In the genomic region with DNA sequence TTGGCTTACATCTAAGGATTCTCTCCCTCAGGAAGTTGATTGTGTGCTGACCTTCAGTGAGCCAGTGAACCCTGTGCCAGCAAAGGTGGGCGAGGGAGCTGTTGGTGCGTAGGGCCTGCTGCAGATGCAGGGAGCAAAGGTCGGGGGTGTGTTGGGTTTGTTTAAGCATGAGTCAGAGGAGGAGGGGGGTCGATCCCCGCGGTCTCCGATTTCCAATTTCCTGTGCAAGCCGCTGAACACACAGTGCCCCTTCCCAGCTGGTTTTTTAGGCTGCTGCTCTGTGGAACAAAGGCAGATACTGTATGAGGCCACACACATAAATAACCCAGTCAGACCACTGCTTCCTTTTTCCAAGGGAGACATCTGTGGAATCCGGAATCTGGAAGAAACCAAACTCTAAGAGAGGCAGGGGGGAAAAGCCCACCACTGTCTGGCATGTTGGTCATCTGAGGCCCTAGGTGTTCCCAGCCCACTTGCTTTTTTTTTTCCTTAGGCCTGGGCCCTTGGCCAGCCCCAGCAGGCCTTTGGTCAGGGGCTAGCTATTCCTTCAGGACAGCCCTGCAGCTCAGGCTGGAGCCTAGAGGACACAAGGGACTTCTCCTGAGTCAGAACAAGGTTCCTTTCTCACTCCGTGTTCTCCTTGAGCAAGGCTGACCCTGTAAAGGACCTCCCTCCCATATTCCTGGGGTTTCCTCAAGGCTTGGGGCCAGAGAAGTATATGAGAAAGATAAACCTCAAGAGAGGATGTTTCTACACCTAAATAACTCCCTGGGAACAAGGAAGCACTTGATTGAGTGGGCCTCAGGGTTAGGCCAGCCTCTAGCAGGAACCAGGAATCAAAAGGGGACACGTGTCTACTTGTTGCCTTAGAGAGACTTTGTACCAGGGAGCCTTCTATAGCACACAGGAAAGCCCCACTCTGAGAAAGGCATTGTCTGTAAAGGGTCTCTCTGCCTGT, we compare ENCODE assay signal across 7 mouse cellular contexts.
DNase-seq lines count a peak whose midpoint lies in the region; ATAC-seq and TF ChIP-seq lines count a peak whose summit lies in the region.

No protein-coding gene starts in this region.

- no peaks in the 10 kb centered on the region for H3K9me3 ChIP-seq in forebrain, embryonic 16.5 days (ENCODE audit: control insufficient read depth, low read length)

- H3K36me3 ChIP-seq in forebrain, embryonic 16.5 days (ENCODE audit: control insufficient read depth, insufficient read depth): no peaks in the 10 kb centered on the region
- H3K36me3 ChIP-seq in thymus, adult 2 months (ENCODE audit: control insufficient read depth, insufficient read depth, low read length): no peaks in the 10 kb centered on the region

- peak; percentile 75 for DNase-seq in ES-CJ7 (ENCODE audit: low read depth, low spot score)
- peak; percentile 81 for DNase-seq in adrenal gland, postnatal 10 days
- DNase-seq in layer of hippocampus, adult 9-11 months: peak; percentile 70
- peak; percentile 96 for DNase-seq in mesoderm, embryonic 11.5 days (ENCODE audit: low read depth, low spot score)
- DNase-seq in thymus, adult 2 months: peak; percentile 58

- H3K9ac ChIP-seq in forebrain, embryonic 16.5 days (replicated peaks; ENCODE audit: low read depth, low read length): peak overlapping the region; percentile 51

- TF ChIP-seq CTCF in thymus, adult 2 months (IDR thresholded peaks at IDR 0.05; ENCODE audit: borderline replicate concordance, control insufficient read depth, extremely low read depth, insufficient read depth, low read length, poor library complexity): no peak

- 5% methylated on average over 11 of the region's 11 CpGs for WGBS in forebrain, embryonic 16.5 days
- WGBS in thymus, adult 2 months: 14% methylated on average over 11 of the region's 11 CpGs

- H3K4me2 ChIP-seq in forebrain, embryonic 16.5 days (ENCODE audit: low read length): peak overlapping the region; percentile 36

- no peak for TF ChIP-seq POLR2A in thymus, adult 2 months (IDR thresholded peaks at IDR 0.05; ENCODE audit: control insufficient read depth, extremely low read depth, insufficient read depth, low read length, poor library complexity)

- peak; percentile 86 for ATAC-seq in forebrain, embryonic 16.5 days
- peak; percentile 33 to 36; a peak in 3 of 4 replicates for ATAC-seq in hematopoietic stem cell, adult 5-6 weeks (replicated peaks in 1 of 2; ENCODE audit: insufficient read depth in 1 of 2, low FRiP score in 2 of 2, low TSS enrichment in 1 of 2, low read depth in 1 of 2, poor library complexity in 2 of 2, severe bottlenecking in 2 of 2)

- H3K4me1 ChIP-seq in forebrain, embryonic 16.5 days (replicated peaks; ENCODE audit: control insufficient read depth, insufficient read depth, low read length): peaks cover 27% of the 10 kb centered on the region
- H3K4me1 ChIP-seq in thymus, adult 2 months (replicated peaks; ENCODE audit: control insufficient read depth, insufficient read depth, low read length): peaks cover 52% of the 10 kb centered on the region

- H3K27ac ChIP-seq in forebrain, embryonic 16.5 days (ENCODE audit: low read length): peak overlapping the region; percentile 95
- peak overlapping the region; percentile 86 for H3K27ac ChIP-seq in thymus, adult 2 months (ENCODE audit: control insufficient read depth, insufficient read depth, low read length)

- H3K27me3 ChIP-seq in forebrain, embryonic 16.5 days (replicated peaks; ENCODE audit: control insufficient read depth, insufficient read depth, low read length): no peaks in the 10 kb centered on the region
- H3K27me3 ChIP-seq in thymus, adult 2 months (ENCODE audit: control insufficient read depth, insufficient read depth, low read length): no peaks in the 10 kb centered on the region

- peak overlapping the region; percentile 3; the same call in 1 of the 2 replicates for H3K4me3 ChIP-seq in forebrain, embryonic 16.5 days (replicated peaks; ENCODE audit: low read length)
- no peak overlapping the region for H3K4me3 ChIP-seq in thymus, adult 2 months (ENCODE audit: control insufficient read depth, insufficient read depth, low read length)
